Mouse (Mus musculus): ENCODE measurements at regions not wholly inside any gene's neighbourhood (a gene's known extent, or its start where the extent isn't known, plus 50 kb on each side); places are given as distances from the start of the nearest gene placed in this dataset.

DNA sequence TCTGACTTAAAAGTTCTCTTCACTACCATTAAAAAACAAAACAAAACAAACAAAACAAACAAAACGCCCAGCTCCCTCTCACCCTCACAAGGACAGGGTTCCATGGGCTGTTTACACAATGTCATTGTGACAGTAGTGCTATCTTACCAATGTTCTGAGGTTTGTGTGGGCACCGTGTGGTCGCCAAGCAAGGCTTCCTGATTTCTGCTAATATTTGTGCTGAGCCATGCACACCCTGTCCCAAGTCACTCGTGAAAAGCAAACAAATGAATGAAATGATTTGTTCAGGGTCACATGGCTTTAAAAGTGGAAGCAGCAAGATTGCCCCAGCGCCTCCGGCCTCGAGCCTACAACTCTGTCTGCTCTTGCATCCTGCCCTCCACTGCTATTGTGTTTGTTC, 120.9 kb upstream of the Gnao1 start:
- no peak for TF ChIP-seq EP300 (IDR thresholded peaks at IDR 0.05; ENCODE audit: low read depth)
- TF ChIP-seq CTCF (IDR thresholded peaks at IDR 0.05; ENCODE audit: low read depth): no peak

Data from heart, postnatal 0 days (tissue).